Mouse (Mus musculus) forelimb bud, embryonic 11.5 days (tissue): ENCODE measurements around the gene Smo.

ENCODE experiments used
- DNase-seq: peaks from one replicate; pipeline ENCODE4 v3.0.0-alpha.2; 2012; ENCODE audit warnings: low read depth, low spot score

Smo gene

GRCm38 (mm10) chr6:29735336-29735688 lies at the start of gene Smo:
Smo (plus strand) TSS chr6:29735503.
- DNase-seq = peak; percentile 93

- no peak for DNase-seq
Measured at GRCm38 (mm10) chr6:29685952-29686351, 49.4 kb upstream of the Smo start.

- DNase-seq = no peak
Measured at GRCm38 (mm10) chr6:29689458-29689857, 45.8 kb upstream of the Smo start.

GRCm38 (mm10) chr6:29693953-29694352 lies 41.4 kb upstream of the Smo start, which contains the start of gene Tspan33:
Tspan33 (plus strand) TSS chr6:29694222.
- DNase-seq = peak; percentile 82

GRCm38 (mm10) chr6:29694375-29695289 lies 40.7 kb upstream of the Smo start:
- DNase-seq = no peak

- no peak for DNase-seq
Measured at GRCm38 (mm10) chr6:29695290-29695674, 40.0 kb upstream of the Smo start.

- no peak for DNase-seq
Measured at GRCm38 (mm10) chr6:29695975-29696374, 39.3 kb upstream of the Smo start.

- DNase-seq = no peak
Measured at GRCm38 (mm10) chr6:29697139-29697538, 38.2 kb upstream of the Smo start.

- DNase-seq = no peak
Measured at GRCm38 (mm10) chr6:29697548-29697947, 37.8 kb upstream of the Smo start.

- no peak for DNase-seq
Measured at GRCm38 (mm10) chr6:29699085-29699745, 36.1 kb upstream of the Smo start.

- no peak for DNase-seq
Measured at GRCm38 (mm10) chr6:29701051-29701450, 34.3 kb upstream of the Smo start.

- no peak for DNase-seq
Measured at GRCm38 (mm10) chr6:29702126-29702525, 33.2 kb upstream of the Smo start.

- no peak for DNase-seq
Measured at GRCm38 (mm10) chr6:29704143-29704542, 31.2 kb upstream of the Smo start.

GRCm38 (mm10) chr6:29707902-29708301 lies 27.4 kb upstream of the Smo start:
- DNase-seq = no peak

- DNase-seq = peak; percentile 48
Measured at GRCm38 (mm10) chr6:29711318-29711717, 24.0 kb upstream of the Smo start.

GRCm38 (mm10) chr6:29712011-29712584 lies 23.2 kb upstream of the Smo start:
- DNase-seq = peak; percentile 78

GRCm38 (mm10) chr6:29716624-29717365 lies 18.5 kb upstream of the Smo start:
- DNase-seq = no peak

GRCm38 (mm10) chr6:29717541-29717940 lies 17.8 kb upstream of the Smo start:
- no peak for DNase-seq

- no peak for DNase-seq
Measured at GRCm38 (mm10) chr6:29717952-29718521, 17.3 kb upstream of the Smo start.

GRCm38 (mm10) chr6:29718894-29719329 lies 16.4 kb upstream of the Smo start:
- DNase-seq = peak; percentile 56

GRCm38 (mm10) chr6:29721890-29722289 lies 13.4 kb upstream of the Smo start:
- no peak for DNase-seq
